Mouse (Mus musculus): ENCODE results near the gene Enox1.

Gene Enox1

GRCm38 (mm10) chr14:77375054-77375453 lies 218.5 kb downstream of the Enox1 start:
- no peak for DNase-seq (ENCODE audit: low spot score)

GRCm38 (mm10) chr14:77375618-77376017 lies 219.1 kb downstream of the Enox1 start:
- no peak for DNase-seq (ENCODE audit: low spot score)

- no peak for DNase-seq (ENCODE audit: low spot score)
Measured at GRCm38 (mm10) chr14:77376731-77377130, 220.2 kb downstream of the Enox1 start.

GRCm38 (mm10) chr14:77377439-77377838 lies 220.9 kb downstream of the Enox1 start:
- no peak for DNase-seq (ENCODE audit: low spot score)

- DNase-seq (ENCODE audit: low spot score), result no peak
Measured at GRCm38 (mm10) chr14:77377873-77378272, 221.3 kb downstream of the Enox1 start.

GRCm38 (mm10) chr14:77381532-77381931 lies 225.0 kb downstream of the Enox1 start:
- no peak for DNase-seq (ENCODE audit: low spot score)

- no peak for DNase-seq (ENCODE audit: low spot score)
Measured at GRCm38 (mm10) chr14:77385621-77386020, 229.1 kb downstream of the Enox1 start.

GRCm38 (mm10) chr14:77387877-77388276 lies 231.3 kb downstream of the Enox1 start:
- no peak for DNase-seq (ENCODE audit: low spot score)

GRCm38 (mm10) chr14:77389276-77389675 lies 232.7 kb downstream of the Enox1 start:
- no peak for DNase-seq (ENCODE audit: low spot score)

- no peak for DNase-seq (ENCODE audit: low spot score)
Measured at GRCm38 (mm10) chr14:77392476-77392875, 235.9 kb downstream of the Enox1 start.

GRCm38 (mm10) chr14:77406241-77407114 lies 249.9 kb downstream of the Enox1 start:
- DNase-seq (ENCODE audit: low spot score), result no peak

GRCm38 (mm10) chr14:77409271-77409940 lies 252.8 kb downstream of the Enox1 start:
- no peak for DNase-seq (ENCODE audit: low spot score)

GRCm38 (mm10) chr14:77410354-77410753 lies 253.8 kb downstream of the Enox1 start:
- DNase-seq (ENCODE audit: low spot score), result no peak

- DNase-seq (ENCODE audit: low spot score), result no peak
Measured at GRCm38 (mm10) chr14:77413106-77413505, 256.5 kb downstream of the Enox1 start.

GRCm38 (mm10) chr14:77416358-77416757 lies 259.8 kb downstream of the Enox1 start:
- DNase-seq (ENCODE audit: low spot score), result no peak

- DNase-seq (ENCODE audit: low spot score), result no peak
Measured at GRCm38 (mm10) chr14:77421031-77421430, 264.5 kb downstream of the Enox1 start.

- no peak for DNase-seq (ENCODE audit: low spot score)
Measured at GRCm38 (mm10) chr14:77423194-77423593, 266.6 kb downstream of the Enox1 start.

- DNase-seq (ENCODE audit: low spot score), result no peak
Measured at GRCm38 (mm10) chr14:77439426-77439825, 282.9 kb downstream of the Enox1 start.

- DNase-seq (ENCODE audit: low spot score), result no peak
Measured at GRCm38 (mm10) chr14:77440805-77441204, 284.2 kb downstream of the Enox1 start.

- no peak for DNase-seq (ENCODE audit: low spot score)
Measured at GRCm38 (mm10) chr14:77441541-77441940, 285.0 kb downstream of the Enox1 start.

GRCm38 (mm10) chr14:77448001-77448400 lies 291.4 kb downstream of the Enox1 start:
- no peak for DNase-seq (ENCODE audit: low spot score)

- DNase-seq (ENCODE audit: low spot score), result no peak
Measured at GRCm38 (mm10) chr14:77451916-77452315, 295.4 kb downstream of the Enox1 start.

- DNase-seq (ENCODE audit: low spot score), result no peak
Measured at GRCm38 (mm10) chr14:77456066-77456465, 299.5 kb downstream of the Enox1 start.

Measured in testis, postnatal 10 days (tissue).